Comparison of ENCODE assay signal across 25 mouse cellular contexts in genomic region chr3:144811821-144812220, GRCm38 (mm10). TPM values are rescaled to one million over a fixed set of nuclear protein-coding genes. Genes with fewer than 3 reads are reported as not detected.
DNase-seq lines count a peak whose midpoint lies in the region; ATAC-seq and TF ChIP-seq lines count a peak whose summit lies in the region.
"Had no signal": no experiment of that assay in that cellular context is flagged by ENCODE, and none has a peak within 500 bp of the region (broad histone marks: within the 10 kb centered on the region; RNA-seq: fewer than 3 reads in every experiment).

No protein-coding gene starts in this region.

- TF ChIP-seq EP300 in CH12.LX (IDR thresholded peaks at IDR 0.05; ENCODE audit: low read length) (no peak), MEL (IDR thresholded peaks at IDR 0.05; ENCODE audit: low read depth in 1 of 2, low read length in 2 of 2) (no peak)

- no peak for DNase-seq in layer of hippocampus, adult 2 months (ENCODE audit: low spot score in 2 of 2)
- DNase-seq in layer of hippocampus, adult 18-20 months (ENCODE audit: low spot score in 2 of 2) = no peak
- DNase-seq in CH12.LX (ENCODE audit: extremely low read depth) = no peak
- peak; percentile 43 for DNase-seq in MEL (ENCODE audit: low read depth, low spot score)
- DNase-seq in urinary bladder, adult 18-20 months (ENCODE audit: low spot score in 2 of 2) = no peak
- no peak for DNase-seq in thymus, postnatal 14 days
- DNase-seq: adrenal gland, postnatal 10 days; cerebellum, adult 2 months; gastrocnemius, postnatal 14 days; kidney, adult 18-20 months; liver, embryonic 13.5 days; lung, postnatal 14 days; thymus, adult 18-20 months had no signal

- TF ChIP-seq RAD21 in CH12.LX (IDR thresholded peaks at IDR 0.05; ENCODE audit: low read depth, low read length) (no peak; the same call in 1 of the 2 replicates), MEL (IDR thresholded peaks at IDR 0.05; ENCODE audit: low read depth, low read length) (peak; percentile 6)

- dilution Hi-C loops in CH12.LX (cut with MboI; ENCODE audit: extremely low pct_ligation_motif_present, extremely low pct_unique_long_range_greater_than_20kb, low sequenced_read_pairs) = no loop called here

- in situ Hi-C loops in CH12.LX (cut with MboI; ENCODE audit: low pct_ligation_motif_present, low pct_unique_long_range_greater_than_20kb, low sequenced_read_pairs) = no loop called here

- H3K4me3 ChIP-seq in layer of hippocampus, adult 2 months = no peak overlapping the region
- H3K4me3 ChIP-seq in CH12.LX (replicated peaks in 1 of 3; ENCODE audit: low read depth in 2 of 3, low read length in 2 of 3, poor library complexity in 1 of 3) (no peak overlapping the region), MEL (ENCODE audit: control insufficient read depth in 1 of 2, insufficient read depth in 1 of 2, low read depth in 2 of 2, low read length in 2 of 2) (no peak overlapping the region)
- H3K4me3 ChIP-seq: embryonic facial prominence, embryonic 12.5 days; forebrain, embryonic 10.5 days; heart, embryonic 12.5 days; liver, embryonic 13.5 days; midbrain, embryonic 10.5 days had no signal

- ATAC-seq in erythroid progenitor cell, adult 5-6 weeks (replicated peaks; ENCODE audit: low FRiP score, poor library complexity, severe bottlenecking) = 0 out of 2 replicates have a peak, but pooled peaks have one; percentile 59

- no peaks in the 10 kb centered on the region for H3K36me3 ChIP-seq in CH12.LX (replicated peaks in 1 of 2; ENCODE audit: control insufficient read depth in 1 of 2, insufficient read depth in 1 of 2, low read length in 1 of 2)
- H3K36me3 ChIP-seq in MEL (ENCODE audit: control insufficient read depth in 1 of 2, insufficient read depth in 2 of 2, low read length in 2 of 2) = peaks cover 2 to 5% of the 10 kb centered on the region in 2 experiments; a peak in 3 of 4 replicates
- H3K36me3 ChIP-seq: embryonic facial prominence, embryonic 12.5 days; forebrain, embryonic 10.5 days; G1E; heart, embryonic 12.5 days; liver, embryonic 13.5 days; midbrain, embryonic 10.5 days had no signal

- H3K27me3 ChIP-seq in CH12.LX (replicated peaks) (no peaks in the 10 kb centered on the region), MEL (ENCODE audit: control insufficient read depth in 1 of 2, insufficient read depth in 2 of 2, low read length in 2 of 2) (no peaks in the 10 kb centered on the region)
- H3K27me3 ChIP-seq: embryonic facial prominence, embryonic 12.5 days; heart, embryonic 12.5 days; liver, embryonic 13.5 days had no signal

- H3K27ac ChIP-seq in layer of hippocampus, adult 2 months = no peak overlapping the region
- no peak overlapping the region for H3K27ac ChIP-seq in CH12.LX (ENCODE audit: insufficient read depth, low read depth)
- no peak overlapping the region for H3K27ac ChIP-seq in MEL (ENCODE audit: control insufficient read depth, low read depth, low read length)
- H3K27ac ChIP-seq: embryonic facial prominence, embryonic 12.5 days; forebrain, embryonic 10.5 days; hindbrain, embryonic 14.5 days; liver, embryonic 13.5 days; midbrain, embryonic 10.5 days had no signal

- H3K9me3 ChIP-seq in CH12.LX (replicated peaks; ENCODE audit: low read length) = no peaks in the 10 kb centered on the region
- H3K9me3 ChIP-seq in MEL (replicated peaks; ENCODE audit: insufficient read depth, low read length) = no peaks in the 10 kb centered on the region
- H3K9me3 ChIP-seq: embryonic facial prominence, embryonic 12.5 days; forebrain, embryonic 10.5 days; G1E; heart, embryonic 12.5 days; liver, embryonic 13.5 days; midbrain, embryonic 10.5 days had no signal

- H3K4me1 ChIP-seq in CH12.LX (ENCODE audit: control insufficient read depth in 1 of 2, insufficient read depth in 2 of 2) (no peaks in the 10 kb centered on the region), MEL (ENCODE audit: control insufficient read depth in 1 of 2, insufficient read depth in 2 of 2, low read length in 2 of 2) (peaks cover 6% of the 10 kb centered on the region in 2 experiments)
- H3K4me1 ChIP-seq: embryonic facial prominence, embryonic 12.5 days; forebrain, embryonic 10.5 days; heart, embryonic 12.5 days; liver, embryonic 13.5 days; midbrain, embryonic 10.5 days had no signal

- TF ChIP-seq POLR2A in CH12.LX (IDR thresholded peaks at IDR 0.05; ENCODE audit: low read depth, low read length) (no peak), MEL (IDR thresholded peaks at IDR 0.05; ENCODE audit: control insufficient read depth in 1 of 2, insufficient read depth in 1 of 2, low read depth in 1 of 2, low read length in 2 of 2, poor library complexity in 1 of 2) (no peak)

- H3K79me2 ChIP-seq in CH12.LX (replicated peaks; ENCODE audit: control insufficient read depth, extremely low read depth, insufficient read depth, poor library complexity, severe bottlenecking) (no peaks in the 10 kb centered on the region), MEL (ENCODE audit: control insufficient read depth, insufficient read depth, low read length, poor library complexity) (no peaks in the 10 kb centered on the region)

- H3K4me2 ChIP-seq in CH12.LX (ENCODE audit: insufficient read depth, low read depth, poor library complexity, severe bottlenecking) = no peak overlapping the region
- H3K4me2 ChIP-seq: embryonic facial prominence, embryonic 12.5 days; heart, embryonic 12.5 days; hindbrain, embryonic 14.5 days; liver, embryonic 13.5 days had no signal

- no peak overlapping the region for H3K9ac ChIP-seq in CH12.LX (ENCODE audit: insufficient read depth, low read depth)
- no peak overlapping the region for H3K9ac ChIP-seq in MEL (ENCODE audit: control insufficient read depth, low read depth, low read length, poor library complexity, severe bottlenecking)
- H3K9ac ChIP-seq: embryonic facial prominence, embryonic 12.5 days; heart, embryonic 12.5 days; hindbrain, embryonic 14.5 days; liver, embryonic 13.5 days had no signal

- TF ChIP-seq CTCF in layer of hippocampus, adult 2 months (conservative IDR thresholded peaks at IDR 0.05) = peak; percentile 39
- TF ChIP-seq CTCF in CH12.LX (conservative IDR thresholded peaks at IDR 0.05 in 1 of 2, IDR thresholded peaks at IDR 0.05 in 1 of 2; ENCODE audit: low read depth in 2 of 2, low read length in 2 of 2) = peak in 1 of 2 experiments; percentile 54; a peak in 3 of 4 replicates
- peak; percentile 45 to 57 (median 56) for TF ChIP-seq CTCF in MEL (IDR thresholded peaks at IDR 0.05 in 2 of 3, conservative IDR thresholded peaks at IDR 0.05 in 1 of 3; ENCODE audit: control insufficient read depth in 1 of 3, insufficient read depth in 1 of 3, low read depth in 2 of 3, low read length in 3 of 3, poor library complexity in 1 of 3, severe bottlenecking in 1 of 3)

TF ChIP-seq in CH12.LX, 34 proteins besides CTCF, POLR2A, EP300 and RAD21:
- peak; percentile 30 for TF ChIP-seq SMC3 (IDR thresholded peaks at IDR 0.05; ENCODE audit: low read depth, low read length)
- TF ChIP-seq UBTF (IDR thresholded peaks at IDR 0.05; ENCODE audit: low read depth, low read length) = no peak

TF ChIP-seq in MEL, 35 proteins besides CTCF, POLR2A, EP300 and RAD21:
- TF ChIP-seq USF2 (IDR thresholded peaks at IDR 0.05; ENCODE audit: borderline replicate concordance in 1 of 2, insufficient read depth in 1 of 2, low read depth in 1 of 2, low read length in 2 of 2) (no peak), ZNF384 (IDR thresholded peaks at IDR 0.05; ENCODE audit: low read depth, low read length) (no peak), SMC3 (IDR thresholded peaks at IDR 0.05; ENCODE audit: low read depth, low read length) (peak; percentile 57)

RNA-seq across cellular contexts. Expression of gene Clca3a2, which starts 7.5 kb away (rescaled TPM):
- not detected for total RNA-seq in layer of hippocampus, adult 2 months (2021)
- under 1 TPM in 1 of 2 experiments, not detected in 1; 0.61 TPM for total RNA-seq in layer of hippocampus, adult 18-20 months (2021)
- total RNA-seq in CH12.LX (2012; rRNA removed) (not detected in 2 replicates), CH12.LX (2014; rRNA removed) (not detected in 2 replicates), MEL (2012; rRNA removed) (0.08 and 0.13 TPM in 2 replicates)
- polyA plus RNA-seq in CH12.LX (2012; ENCODE audit: insufficient read length, low read depth) (not detected in 2 replicates), MEL (2012; ENCODE audit: insufficient read depth in 1 of 2, insufficient read length in 2 of 2, low read depth in 1 of 2, low replicate concordance in 2 of 2, missing spikeins in 1 of 2) (1 to 10 TPM in 1 of 2 experiments, not detected in 1; 1.5 TPM)
- not detected in 2 replicates for total RNA-seq in erythroid progenitor cell, adult 5-6 weeks (2015; ENCODE audit: low replicate concordance)
- not detected in 2 replicates for total RNA-seq in erythroid progenitor cell, adult 5-6 weeks (2017; ENCODE audit: low replicate concordance)
- total RNA-seq: gastrocnemius, postnatal 14 days had no signal
- polyA plus RNA-seq: C2C12; cerebellum, adult 2 months; embryonic facial prominence, embryonic 12.5 days; forebrain, embryonic 10.5 days; G1E; hindbrain, embryonic 14.5 days; liver, embryonic 13.5 days; midbrain, embryonic 10.5 days had no signal

RNA-seq across cellular contexts. Expression of gene Clca3b, which starts 37.3 kb away (rescaled TPM):
- not detected for total RNA-seq in layer of hippocampus, adult 2 months (2021)
- total RNA-seq in layer of hippocampus, adult 18-20 months (2021) = not detected
- total RNA-seq in CH12.LX (2012; rRNA removed) (not detected in 2 replicates), CH12.LX (2014; rRNA removed) (not detected in 2 replicates), MEL (2012; rRNA removed) (not detected in 2 replicates)
- polyA plus RNA-seq in CH12.LX (2012; ENCODE audit: insufficient read length, low read depth) (not detected in 2 replicates), MEL (2012; ENCODE audit: insufficient read depth in 1 of 2, insufficient read length in 2 of 2, low read depth in 1 of 2, low replicate concordance in 2 of 2, missing spikeins in 1 of 2) (under 1 TPM in 1 of 2 experiments, not detected in 1; 0.11 TPM)
- not detected in 2 replicates for total RNA-seq in erythroid progenitor cell, adult 5-6 weeks (2015; ENCODE audit: low replicate concordance)
- total RNA-seq in erythroid progenitor cell, adult 5-6 weeks (2017; ENCODE audit: low replicate concordance) = not detected in 2 replicates
- total RNA-seq: adrenal gland, postnatal 10 days; gastrocnemius, postnatal 14 days; heart, postnatal 25 days; left cerebral cortex, postnatal 36 days had no signal
- polyA plus RNA-seq: cerebellum, adult 2 months; cortical plate, adult 2 months; embryonic facial prominence, embryonic 12.5 days; forebrain, embryonic 10.5 days; frontal cortex, adult 2 months; G1E; heart, embryonic 12.5 days; hindbrain, embryonic 14.5 days; liver, embryonic 13.5 days; midbrain, embryonic 10.5 days had no signal

RNA-seq across cellular contexts. Expression of gene Clca3a1, which starts 51.0 kb away (rescaled TPM):
- under 1 TPM; 0.12 to 0.13 TPM for total RNA-seq in layer of hippocampus, adult 2 months (2021)
- total RNA-seq in layer of hippocampus, adult 18-20 months (2021) = under 1 TPM; 0.08 to 0.20 TPM
- not detected in 2 replicates for total RNA-seq in CH12.LX (2012; rRNA removed)
- not detected in 2 replicates for total RNA-seq in CH12.LX (2014; rRNA removed)
- polyA plus RNA-seq in CH12.LX (2012; ENCODE audit: insufficient read length, low read depth) = 0.27 TPM in 1 of 2 replicates, not detected in the other
- 0.07 and 0.12 TPM in 2 replicates for total RNA-seq in MEL (2012; rRNA removed)
- polyA plus RNA-seq in MEL (2012; ENCODE audit: insufficient read depth in 1 of 2, insufficient read length in 2 of 2, low read depth in 1 of 2, low replicate concordance in 2 of 2, missing spikeins in 1 of 2) = under 1 TPM in 1 of 2 experiments, not detected in 1; 0.40 TPM
- 9.2 and 20.5 TPM in 2 replicates for total RNA-seq in erythroid progenitor cell, adult 5-6 weeks (2015; ENCODE audit: low replicate concordance)
- 12.5 and 17.9 TPM in 2 replicates for total RNA-seq in erythroid progenitor cell, adult 5-6 weeks (2017; ENCODE audit: low replicate concordance)
- polyA plus RNA-seq: forebrain, embryonic 10.5 days; midbrain, embryonic 10.5 days had no signal
